Mouse (Mus musculus): ENCODE results near the gene Mpped2. TPM values are rescaled to one million over a fixed set of nuclear protein-coding genes. Genes with fewer than 3 reads are reported as not detected.

The Mpped2 gene
- polyA plus RNA-seq, 1 experiment from 2014 or later: 92.9 TPM

DNA sequence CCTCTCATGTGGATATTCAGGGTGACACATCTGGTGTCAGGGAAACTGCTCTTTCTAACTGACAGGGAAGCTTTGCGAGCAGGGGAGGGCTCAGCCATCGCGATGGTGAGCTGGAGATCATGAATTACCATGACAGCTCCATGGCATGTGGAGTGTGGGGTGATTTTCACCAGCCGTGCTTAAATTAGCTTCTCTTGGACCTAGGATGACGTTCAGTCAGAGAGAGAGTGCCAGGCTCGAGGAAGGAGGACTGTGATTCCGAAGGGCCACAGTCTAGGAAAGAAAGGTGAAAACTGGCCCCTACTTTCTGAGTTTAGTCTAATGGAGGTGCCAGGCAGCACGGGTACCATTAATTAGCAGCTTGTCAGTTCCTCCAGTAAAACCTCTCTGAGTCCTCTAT is 161.7 kb downstream of the Mpped2 start:
- DNase-seq (ENCODE audit: low spot score): no peak
- peaks cover 7% of the 10 kb centered on the region; the same call in 1 of the 2 replicates for H3K36me3 ChIP-seq (replicated peaks)
- H3K4me3 ChIP-seq: no peak overlapping the region
- 0 out of 2 replicates have a peak overlapping the region, but pooled peaks have one; percentile 32 for H3K27ac ChIP-seq (replicated peaks)
- peaks cover 56% of the 10 kb centered on the region for H3K4me1 ChIP-seq
- H3K27me3 ChIP-seq (replicated peaks; ENCODE audit: low read depth, poor library complexity, severe bottlenecking): no peaks in the 10 kb centered on the region
- no peaks in the 10 kb centered on the region for H3K9me3 ChIP-seq
- 63% methylated on average over 8 of the region's 8 CpGs for WGBS

DNA sequence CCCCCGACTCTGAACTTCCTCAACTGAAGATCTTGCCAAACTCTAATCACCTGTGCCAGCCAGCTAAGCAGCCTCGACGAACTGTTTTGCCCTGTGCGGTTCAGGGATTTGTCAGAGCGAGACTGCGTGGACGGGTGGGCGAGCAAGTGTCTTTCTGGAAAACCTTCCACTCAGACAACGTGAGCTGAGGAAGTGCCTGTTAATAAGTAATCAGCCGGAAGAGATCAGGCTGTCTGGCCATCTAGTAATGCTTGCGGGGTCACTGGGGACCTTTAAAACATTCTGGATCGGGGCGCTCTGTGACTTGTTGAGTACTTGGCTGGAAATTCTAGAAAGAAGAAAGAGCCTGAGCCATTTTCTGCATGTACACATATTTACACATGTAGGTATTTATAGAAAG is 162.1 kb downstream of the Mpped2 start:
- no peaks in the 10 kb centered on the region for H3K27me3 ChIP-seq (replicated peaks; ENCODE audit: low read depth, poor library complexity, severe bottlenecking)
- peaks cover 10% of the 10 kb centered on the region; the same call in 1 of the 2 replicates for H3K36me3 ChIP-seq (replicated peaks)
- peaks cover 61% of the 10 kb centered on the region for H3K4me1 ChIP-seq
- WGBS: 67% methylated on average over 13 of the region's 13 CpGs
- H3K9me3 ChIP-seq: no peaks in the 10 kb centered on the region
- no peak for DNase-seq (ENCODE audit: low spot score)
- H3K27ac ChIP-seq (replicated peaks): no peak overlapping the region
- H3K4me3 ChIP-seq: no peak overlapping the region

DNA sequence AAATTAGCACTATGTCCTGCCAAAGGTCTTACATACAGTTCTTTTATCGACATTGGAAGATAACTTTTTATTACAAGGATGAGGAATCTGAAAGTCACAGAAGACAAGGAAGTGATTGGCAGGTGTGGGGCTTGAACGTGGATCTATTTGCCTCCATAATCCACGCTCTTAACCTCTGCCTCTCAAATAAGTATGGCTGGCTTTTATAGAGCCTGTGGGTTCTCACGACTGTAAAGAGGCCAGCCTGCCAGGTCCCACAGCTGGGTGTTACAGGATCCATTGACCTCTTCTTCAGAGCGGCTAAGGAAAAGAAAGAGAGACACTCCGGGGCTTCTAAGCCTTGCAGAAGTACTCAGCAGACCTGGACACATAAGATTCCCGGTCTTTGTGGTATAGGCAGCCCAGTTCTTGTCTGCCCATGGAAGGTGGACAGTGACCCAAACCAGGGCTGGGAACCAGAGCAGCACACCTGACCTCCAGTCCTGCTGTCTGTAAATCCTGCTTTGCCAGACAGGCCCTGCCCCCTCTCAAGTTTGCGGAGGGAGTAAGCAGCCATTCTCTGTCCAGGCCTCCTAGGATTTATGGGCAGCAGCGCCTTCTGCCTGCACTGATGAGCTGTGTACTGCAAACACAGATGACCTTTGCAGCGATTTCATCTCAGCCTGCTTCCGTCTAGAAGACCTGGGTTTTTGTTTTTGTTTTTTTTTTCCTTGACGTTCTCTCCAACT is 162.7 kb downstream of the Mpped2 start:
- H3K9me3 ChIP-seq: no peaks in the 10 kb centered on the region
- peak overlapping the region; percentile 76 for H3K27ac ChIP-seq (replicated peaks)
- H3K27me3 ChIP-seq (replicated peaks; ENCODE audit: low read depth, poor library complexity, severe bottlenecking): no peaks in the 10 kb centered on the region
- WGBS: 36% methylated on average over 12 of the region's 12 CpGs
- no peak for DNase-seq (ENCODE audit: low spot score)
- peaks cover 67% of the 10 kb centered on the region for H3K4me1 ChIP-seq
- H3K36me3 ChIP-seq (replicated peaks): peaks cover 10% of the 10 kb centered on the region; the same call in 1 of the 2 replicates
- H3K4me3 ChIP-seq: no peak overlapping the region

DNA sequence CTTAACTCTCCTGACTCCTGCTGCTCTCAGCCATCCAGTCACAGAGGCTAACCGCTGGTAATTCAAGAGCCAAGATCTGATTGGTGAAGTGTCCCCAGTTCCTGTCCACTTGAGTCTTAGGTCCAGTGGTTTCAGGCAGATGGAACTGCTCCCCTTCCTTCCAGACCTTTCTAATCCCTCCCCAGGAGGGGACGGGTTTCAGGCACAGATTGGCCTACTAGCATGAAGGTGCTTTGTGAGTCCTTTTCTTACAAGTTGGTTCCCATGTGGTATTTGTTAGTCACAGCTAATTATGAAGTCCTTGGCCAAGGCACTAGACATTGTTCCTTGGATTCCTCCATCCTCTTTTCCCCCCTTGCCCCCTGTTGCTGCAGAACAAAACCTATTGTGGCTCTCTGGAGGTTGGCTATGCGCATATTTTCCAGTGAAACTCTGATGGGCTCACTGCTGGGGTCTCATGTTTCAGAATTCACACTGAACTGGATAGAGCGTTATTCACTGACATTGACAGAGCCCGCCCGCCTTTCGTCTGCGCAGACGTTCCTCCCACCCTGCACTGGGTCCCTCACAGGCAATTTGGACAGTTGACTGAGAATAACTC is 163.4 kb downstream of the Mpped2 start:
- Histone ChIP-seq H3K27me3 (replicated peaks; ENCODE audit: low read depth, poor library complexity, severe bottlenecking) (no peaks in the 10 kb centered on the region), H3K36me3 (replicated peaks) (0 out of 2 replicates have a peak, but pooled peaks cover 11% of the 10 kb centered on the region), H3K27ac (replicated peaks) (peak overlapping the region; percentile 76), H3K4me1 (peaks cover 73% of the 10 kb centered on the region), H3K9me3 (no peaks in the 10 kb centered on the region), H3K4me3 (no peak overlapping the region)
- WGBS: 29% methylated on average over 9 of the region's 9 CpGs
- peak; percentile 44 for DNase-seq (ENCODE audit: low spot score)

DNA sequence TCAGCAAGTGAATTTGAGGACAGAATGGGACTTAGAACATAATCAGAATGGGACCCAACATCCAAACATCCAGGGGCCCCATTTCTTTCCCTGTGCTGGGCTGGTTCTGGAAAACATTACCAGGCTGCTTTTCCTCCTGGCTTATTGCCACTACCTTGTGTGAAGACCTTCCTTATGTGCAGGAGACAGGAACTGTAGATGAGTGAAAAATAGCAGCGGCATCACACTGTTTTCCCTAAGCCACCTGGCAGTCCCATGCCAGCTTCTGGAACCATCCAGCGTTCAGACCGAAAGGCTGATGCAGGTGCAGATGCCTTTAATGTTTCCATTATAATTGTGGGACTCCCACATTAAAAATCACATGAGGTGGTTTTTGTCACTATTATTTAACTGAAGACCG is 164.2 kb downstream of the Mpped2 start:
- 91% methylated on average over 4 of the region's 4 CpGs for WGBS
- no peak for DNase-seq (ENCODE audit: low spot score)
- no peaks in the 10 kb centered on the region for H3K27me3 ChIP-seq (replicated peaks; ENCODE audit: low read depth, poor library complexity, severe bottlenecking)
- H3K27ac ChIP-seq (replicated peaks): no peak overlapping the region
- peaks cover 71% of the 10 kb centered on the region for H3K4me1 ChIP-seq
- H3K9me3 ChIP-seq: no peaks in the 10 kb centered on the region
- 0 out of 2 replicates have a peak, but pooled peaks cover 8% of the 10 kb centered on the region for H3K36me3 ChIP-seq (replicated peaks)
- no peak overlapping the region for H3K4me3 ChIP-seq

DNA sequence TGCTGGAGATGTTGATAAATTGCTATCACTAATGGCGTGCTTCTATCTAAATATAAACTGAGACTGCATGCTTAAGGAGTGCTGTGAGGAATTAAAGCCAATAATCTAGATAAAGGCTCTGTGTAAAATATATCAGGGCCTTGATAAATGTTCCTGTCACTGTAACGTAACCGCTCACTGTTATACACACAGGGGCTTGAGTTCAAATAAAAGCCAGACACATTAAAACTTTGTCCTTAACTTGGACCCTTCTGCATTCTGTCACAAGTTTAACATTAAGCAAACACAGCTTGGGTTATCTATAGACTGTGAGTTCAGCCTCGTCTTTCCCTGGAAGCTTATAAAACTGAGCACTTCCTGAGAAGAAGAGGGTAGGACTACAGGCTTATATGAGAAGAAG is 164.6 kb downstream of the Mpped2 start:
- H3K4me1 ChIP-seq: peaks cover 73% of the 10 kb centered on the region
- no peak for DNase-seq (ENCODE audit: low spot score)

DNA sequence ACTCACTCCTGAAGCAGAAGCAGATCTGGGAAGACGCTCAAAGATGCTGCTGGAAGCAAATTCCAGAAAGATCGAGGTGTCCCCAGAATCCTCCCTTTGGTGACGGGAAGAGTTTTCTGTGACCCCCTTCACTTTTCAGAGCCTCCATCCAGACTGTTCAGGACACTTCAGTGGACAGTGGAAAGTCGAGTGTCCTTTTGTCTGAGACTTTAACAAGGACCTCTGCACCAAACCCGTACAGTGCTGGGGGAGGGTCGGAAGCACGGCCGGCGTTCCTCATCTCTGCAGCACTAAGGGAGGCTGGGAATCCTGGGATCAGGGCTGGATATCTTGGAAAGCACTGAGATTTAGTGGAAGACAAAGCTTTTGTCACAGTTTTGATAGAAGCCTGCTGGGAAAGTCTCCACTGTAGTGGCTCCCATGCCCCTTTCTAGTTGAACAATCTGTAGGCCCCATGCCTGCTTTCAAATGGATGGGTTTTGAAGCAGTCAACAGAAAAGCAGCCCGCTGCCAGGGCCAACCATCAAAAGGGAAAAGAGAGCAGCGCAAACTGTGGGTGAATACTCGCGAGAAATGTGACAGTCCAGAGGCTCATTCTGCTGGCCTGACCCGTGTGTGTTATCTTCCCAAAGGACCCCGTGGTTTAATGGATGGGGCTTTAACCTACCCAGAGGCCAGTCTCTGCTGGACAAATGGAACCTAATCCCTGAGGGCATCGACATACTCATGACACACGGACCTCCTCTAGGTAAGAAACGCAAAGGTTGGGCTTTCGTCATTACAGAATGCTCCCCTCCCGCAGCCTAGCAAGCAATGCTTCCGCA is 168.0 kb downstream of the Mpped2 start:
- Histone ChIP-seq H3K4me1 (peaks cover 66% of the 10 kb centered on the region), H3K9me3 (no peaks in the 10 kb centered on the region), H3K4me3 (no peak overlapping the region), H3K36me3 (replicated peaks) (peaks cover 14% of the 10 kb centered on the region; the same call in 1 of the 2 replicates), H3K27ac (replicated peaks) (peak overlapping the region; percentile 30; the same call in 1 of the 2 replicates), H3K27me3 (replicated peaks; ENCODE audit: low read depth, poor library complexity, severe bottlenecking) (0 out of 2 replicates have a peak, but pooled peaks cover 4% of the 10 kb centered on the region)
- DNase-seq (ENCODE audit: low spot score): no peak
- WGBS: 73% methylated on average over 21 of the region's 21 CpGs

More for the DNA sequence above, 164.6 kb downstream of the Mpped2 start:
- no peaks in the 10 kb centered on the region for H3K9me3 ChIP-seq
- H3K27ac ChIP-seq (replicated peaks): no peak overlapping the region
- H3K4me3 ChIP-seq: no peak overlapping the region
- H3K27me3 ChIP-seq (replicated peaks; ENCODE audit: low read depth, poor library complexity, severe bottlenecking): no peaks in the 10 kb centered on the region
- WGBS: 77% methylated on average over 4 of the region's 4 CpGs
- peaks cover 12% of the 10 kb centered on the region; the same call in 1 of the 2 replicates for H3K36me3 ChIP-seq (replicated peaks)

DNA sequence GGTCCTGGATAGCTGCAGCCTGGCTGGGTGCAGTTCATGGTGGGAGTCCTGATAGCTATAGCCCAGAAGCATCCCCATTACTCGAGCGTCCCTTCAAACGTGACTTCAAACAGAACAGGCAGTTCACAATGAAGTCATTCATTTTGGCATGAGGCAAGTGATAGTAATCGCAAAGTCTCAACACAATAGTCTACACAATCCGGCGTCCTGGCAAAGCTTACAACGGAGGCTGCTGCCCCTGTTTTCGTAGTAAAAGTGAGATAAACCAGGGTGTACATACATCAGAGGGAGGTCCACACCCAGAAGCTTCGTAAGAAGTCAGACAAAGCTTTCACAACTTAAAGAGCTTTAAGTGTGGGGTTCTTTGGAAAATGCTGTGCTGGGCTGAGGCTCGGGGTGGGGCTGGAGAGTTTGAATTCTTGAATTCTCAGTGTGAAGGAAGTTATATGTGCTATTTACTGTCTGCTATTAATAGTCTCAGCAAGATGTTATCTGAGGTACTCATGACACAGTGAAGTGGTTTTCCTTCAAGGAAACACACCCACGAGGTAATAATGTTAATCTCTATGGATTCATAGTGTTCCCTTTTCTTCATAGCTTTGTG is 170.1 kb downstream of the Mpped2 start:
- H3K4me1 ChIP-seq: peaks cover 56% of the 10 kb centered on the region
- H3K9me3 ChIP-seq: no peaks in the 10 kb centered on the region
- H3K27ac ChIP-seq (replicated peaks): no peak overlapping the region
- WGBS: 54% methylated on average over 11 of the region's 11 CpGs
- 0 out of 2 replicates have a peak, but pooled peaks cover 4% of the 10 kb centered on the region for H3K27me3 ChIP-seq (replicated peaks; ENCODE audit: low read depth, poor library complexity, severe bottlenecking)
- DNase-seq (ENCODE audit: low spot score): no peak
- H3K36me3 ChIP-seq (replicated peaks): peaks cover 14% of the 10 kb centered on the region; the same call in 1 of the 2 replicates
- no peak overlapping the region for H3K4me3 ChIP-seq

DNA sequence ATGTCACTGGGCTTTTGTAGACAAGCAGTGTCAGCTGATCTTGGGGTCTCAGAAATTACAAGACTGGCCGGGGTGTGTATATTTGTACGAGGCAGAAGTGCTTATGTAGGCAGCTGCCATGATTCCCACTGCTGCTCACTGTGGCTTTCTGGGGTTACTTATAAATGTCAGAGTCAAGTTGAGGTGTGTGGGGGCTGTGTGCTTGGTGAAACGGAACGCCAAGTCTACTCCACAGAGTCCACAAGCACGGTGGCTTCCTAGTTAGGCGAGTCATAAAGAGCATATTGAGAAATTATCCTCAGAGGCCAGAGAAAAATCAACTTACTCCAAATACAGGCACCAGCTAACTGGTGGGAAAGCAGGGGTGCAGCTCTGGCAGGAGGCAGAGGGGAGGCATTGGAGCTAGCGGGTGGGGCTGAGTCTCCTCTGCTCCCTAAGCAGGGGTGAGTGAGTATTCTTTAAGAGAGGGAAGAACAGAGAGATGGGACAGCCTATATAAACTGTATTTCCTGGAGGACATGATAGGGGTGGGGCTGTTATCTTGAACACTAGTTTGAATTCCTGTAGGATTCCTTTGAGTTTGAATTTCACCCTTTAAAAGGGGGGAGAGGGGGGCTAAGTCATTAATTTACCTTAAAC is 172.2 kb downstream of the Mpped2 start:
- WGBS: 78% methylated on average over 7 of the region's 7 CpGs

DNA sequence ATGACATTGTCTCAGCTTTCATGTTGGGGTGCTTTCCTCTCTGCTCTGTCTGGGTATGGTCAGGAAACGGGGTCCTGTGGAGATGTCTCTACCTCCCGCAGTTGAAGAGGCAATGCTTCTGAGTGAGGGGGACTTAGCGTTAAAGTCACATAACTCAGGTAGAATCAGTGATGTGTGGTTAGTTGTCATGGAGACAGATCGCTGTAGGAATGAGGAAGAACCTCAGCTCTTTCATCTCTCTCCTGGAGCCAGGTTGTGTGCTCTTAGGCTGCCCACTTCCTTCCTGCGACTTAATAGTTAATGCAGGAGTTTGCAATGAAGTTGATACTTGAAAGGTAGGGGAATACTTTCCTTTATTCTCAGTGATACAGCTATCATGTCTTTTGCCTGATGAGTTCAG is 173.2 kb downstream of the Mpped2 start:
- Histone ChIP-seq H3K27me3 (replicated peaks; ENCODE audit: low read depth, poor library complexity, severe bottlenecking) (0 out of 2 replicates have a peak, but pooled peaks cover 4% of the 10 kb centered on the region), H3K4me1 (peaks cover 36% of the 10 kb centered on the region), H3K27ac (replicated peaks) (no peak overlapping the region), H3K4me3 (no peak overlapping the region), H3K9me3 (no peaks in the 10 kb centered on the region), H3K36me3 (replicated peaks) (peaks cover 32% of the 10 kb centered on the region)
- 53% methylated on average over 5 of the region's 5 CpGs for WGBS
- no peak for DNase-seq (ENCODE audit: low spot score)

More for the DNA sequence above, 172.2 kb downstream of the Mpped2 start:
- H3K4me1 ChIP-seq: peaks cover 46% of the 10 kb centered on the region
- H3K4me3 ChIP-seq: no peak overlapping the region
- no peak for DNase-seq (ENCODE audit: low spot score)
- H3K27me3 ChIP-seq (replicated peaks; ENCODE audit: low read depth, poor library complexity, severe bottlenecking): 0 out of 2 replicates have a peak, but pooled peaks cover 4% of the 10 kb centered on the region
- no peaks in the 10 kb centered on the region for H3K9me3 ChIP-seq
- peaks cover 25% of the 10 kb centered on the region for H3K36me3 ChIP-seq (replicated peaks)
- H3K27ac ChIP-seq (replicated peaks): no peak overlapping the region

DNA sequence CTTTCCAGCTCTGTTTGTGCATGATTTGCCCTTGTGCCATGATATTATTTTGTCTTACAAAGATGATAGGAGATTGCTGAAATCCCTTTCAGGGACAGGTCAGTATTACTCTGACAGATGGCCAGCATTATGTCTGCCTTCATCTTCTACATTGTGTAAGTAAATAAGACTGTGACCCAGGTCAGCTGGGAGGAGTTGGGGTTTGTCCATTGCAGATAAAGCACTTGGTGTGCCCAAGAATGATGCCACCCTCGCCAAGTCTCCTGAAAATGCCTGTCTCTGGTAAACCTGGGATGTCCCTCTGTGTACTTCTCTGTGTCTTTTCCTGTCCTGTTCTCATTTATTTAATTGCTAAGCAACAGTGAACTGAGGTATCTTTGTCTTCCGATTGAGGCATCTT is 177.8 kb downstream of the Mpped2 start:
- Histone ChIP-seq H3K4me1 (peaks cover 11% of the 10 kb centered on the region), H3K27ac (replicated peaks) (no peak overlapping the region), H3K36me3 (replicated peaks) (peaks cover 36% of the 10 kb centered on the region), H3K4me3 (no peak overlapping the region), H3K9me3 (no peaks in the 10 kb centered on the region), H3K27me3 (replicated peaks; ENCODE audit: low read depth, poor library complexity, severe bottlenecking) (no peaks in the 10 kb centered on the region)
- WGBS: 85% methylated on average over 2 of the region's 2 CpGs
- no peak for DNase-seq (ENCODE audit: low spot score)
